Mouse (Mus musculus): Measurements from ENCODE around the gene Lin52.

DNA sequence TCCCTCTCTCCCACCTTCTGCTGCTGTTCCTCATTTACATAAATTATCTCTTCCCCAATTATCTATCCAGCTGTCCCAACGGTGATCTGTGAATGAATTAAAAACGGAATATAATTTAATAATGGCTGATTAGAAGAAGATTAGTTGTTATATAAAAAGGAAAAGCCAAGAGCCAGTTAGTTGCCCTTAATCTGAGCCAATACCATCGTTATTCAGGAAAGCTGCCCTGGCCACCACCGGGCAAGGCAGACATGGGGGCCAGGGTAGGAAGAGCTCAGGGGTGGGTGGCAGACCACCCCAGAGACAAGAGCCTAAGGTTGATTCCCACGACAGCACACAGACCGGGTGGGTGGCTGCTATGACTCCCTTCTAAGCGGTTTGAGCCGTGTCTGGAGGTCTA is 97.0 kb downstream of the Lin52 start:
- TF ChIP-seq CTCF (IDR thresholded peaks at IDR 0.05; ENCODE audit: borderline replicate concordance, control insufficient read depth, extremely low read depth, insufficient read depth, low read length, poor library complexity), result no peak
- no peak for TF ChIP-seq POLR2A (IDR thresholded peaks at IDR 0.05; ENCODE audit: control insufficient read depth, extremely low read depth, insufficient read depth, low read length, poor library complexity)
